Mouse (Mus musculus): ENCODE results near the gene Als2cr12.
"Not testable (repeated sequence)": the region's sequence is repeated elsewhere in the genome, so short reads cannot be mapped to it uniquely, and the experiment has no call there.

Als2cr12 gene

GRCm38 (mm10) chr1:58719356-58719945 is 23.7 kb upstream of the Als2cr12 start:
- CTCF ChIA-PET, result no interaction called here

DNA sequence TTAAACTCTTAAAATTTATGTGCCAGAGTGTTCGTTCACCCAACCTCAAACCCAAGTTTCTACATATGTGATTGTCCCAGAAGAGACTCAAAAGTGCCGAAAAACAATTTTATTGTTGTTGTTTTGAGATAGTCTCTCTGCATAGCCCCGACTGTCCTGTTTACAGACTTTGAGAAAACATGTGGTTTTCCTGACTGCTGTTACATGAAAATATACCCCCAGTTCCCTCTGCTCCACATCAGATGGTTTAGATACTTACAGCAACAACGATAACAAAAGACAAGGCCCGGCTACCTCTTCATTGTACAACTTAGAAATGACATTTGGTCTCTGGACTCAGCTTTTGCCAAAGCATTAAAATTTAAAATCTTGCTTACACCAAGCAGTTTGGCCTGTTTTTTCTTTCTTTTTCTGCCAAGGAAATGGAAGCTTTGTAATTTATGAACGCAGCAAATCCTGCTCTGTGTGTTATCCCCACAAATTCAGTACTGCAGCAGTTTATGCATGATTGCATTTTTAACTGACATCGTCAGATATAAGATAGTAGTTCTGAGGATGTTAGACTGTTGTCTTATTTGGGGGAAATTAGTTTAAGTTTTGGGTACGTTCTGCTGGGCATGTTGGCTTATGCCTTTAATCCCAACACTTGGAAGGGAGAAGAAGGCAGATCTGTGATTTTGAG is 21.9 kb upstream of the Als2cr12 start:
- CTCF ChIA-PET, result no interaction called here

GRCm38 (mm10) chr1:58716883-58717220 is 21.1 kb upstream of the Als2cr12 start:
- CTCF ChIA-PET, result interaction anchor here (0.7 kb wide), 2 partner anchors 307 to 1225 kb away, joined by 9 to 10 read pairs; no protein-coding TSS in a partner anchor

- CTCF ChIA-PET, result interaction anchor here (0.6 to 0.7 kb wide), 3 partner anchors 132 to 1224 kb away, joined by 3 to 10 read pairs (median 9); no protein-coding TSS in a partner anchor
Measured at GRCm38 (mm10) chr1:58716162-58716882, 20.5 kb upstream of the Als2cr12 start.

DNA sequence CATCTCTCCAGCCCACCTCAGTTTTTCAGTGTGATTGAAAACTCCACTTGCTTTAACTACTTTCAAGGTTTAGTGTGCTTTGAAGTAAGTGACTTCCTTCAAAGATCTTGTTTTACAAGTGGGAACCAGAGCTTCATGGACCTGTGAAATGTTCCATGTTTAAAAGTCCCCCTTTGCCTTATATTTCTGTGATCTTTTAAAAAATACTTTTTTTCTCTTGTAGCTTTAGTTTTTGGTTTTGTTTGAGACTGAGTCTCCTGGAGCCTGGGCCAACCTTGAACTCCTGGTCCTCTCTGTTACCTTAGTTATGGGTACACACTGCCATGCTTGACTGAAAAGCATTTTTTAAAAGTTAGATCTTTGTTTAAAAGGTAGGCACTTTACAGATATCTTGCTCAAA is 19.7 kb upstream of the Als2cr12 start:
- CTCF ChIA-PET, result interaction anchor here (0.6 kb wide), 3 partner anchors 75 to 132 kb away, joined by 3 to 8 read pairs (median 3); no protein-coding TSS in a partner anchor

- CTCF ChIA-PET, result no interaction called here
Measured at GRCm38 (mm10) chr1:58714361-58714760, 18.6 kb upstream of the Als2cr12 start.

GRCm38 (mm10) chr1:58713893-58714231 is 18.1 kb upstream of the Als2cr12 start:
- CTCF ChIA-PET, result interaction anchor here (0.8 kb wide), 1 partner anchor 8 kb away, joined by 3 read pairs; no protein-coding TSS in a partner anchor

- CTCF ChIA-PET, result interaction anchor here (0.6 to 0.8 kb wide), 2 partner anchors 9 to 140 kb away, joined by 3 to 8 read pairs; no protein-coding TSS in a partner anchor
Measured at GRCm38 (mm10) chr1:58713081-58713892, 17.5 kb upstream of the Als2cr12 start.

DNA sequence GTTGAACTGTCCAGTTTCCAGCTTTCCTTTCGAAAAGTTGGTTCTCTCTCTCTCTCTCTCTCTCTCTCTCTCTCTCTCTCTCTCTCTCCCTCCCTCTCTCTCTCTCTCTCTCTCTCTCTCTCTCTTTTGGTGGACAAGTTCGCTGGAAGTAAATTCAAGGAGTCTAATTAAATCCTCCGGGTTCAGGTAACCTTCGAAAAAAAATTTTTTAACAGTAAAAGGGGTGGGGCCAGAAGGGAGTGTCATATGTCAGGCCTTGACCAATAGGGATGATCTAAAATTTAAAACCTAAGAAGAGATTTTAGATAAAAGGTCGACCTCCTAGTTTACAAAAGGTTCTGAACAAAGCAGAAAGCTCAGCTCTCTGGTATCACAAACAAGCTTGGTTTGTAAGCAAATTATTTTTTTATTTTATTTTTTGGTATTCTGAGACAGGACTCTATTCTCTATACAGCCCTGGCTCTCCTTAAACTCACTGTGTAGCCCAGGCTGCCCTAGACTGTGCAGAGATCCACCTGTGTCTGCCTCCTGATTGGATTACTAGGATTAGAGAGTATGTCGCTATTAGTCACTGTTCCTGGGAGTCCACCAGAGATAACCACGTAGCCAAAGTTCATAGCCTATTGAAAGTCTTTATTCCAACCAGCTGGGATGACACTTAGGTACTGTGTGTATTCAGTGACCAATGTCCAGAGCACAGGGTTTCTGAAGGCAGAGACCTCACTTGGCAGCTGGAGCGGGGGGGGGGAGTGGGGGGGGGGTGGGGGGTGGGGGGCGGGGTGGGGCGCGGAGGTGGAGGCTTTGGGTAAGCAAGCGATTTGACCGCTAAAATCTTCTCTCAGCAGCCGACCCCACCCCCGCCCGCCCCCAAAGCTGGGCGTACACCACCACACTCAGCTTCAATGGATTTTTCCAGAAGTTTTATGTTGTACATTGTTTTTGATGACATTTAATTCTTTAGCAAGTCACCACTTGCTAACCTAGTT is 16.6 kb upstream of the Als2cr12 start:
- CTCF ChIA-PET, result interaction anchor here (0.6 to 0.8 kb wide), 5 partner anchors 85 to 286 kb away, joined by 4 to 8 read pairs (median 4); no protein-coding TSS in a partner anchor

- CTCF ChIA-PET, result interaction anchor here (0.6 to 0.8 kb wide), 5 partner anchors 84 to 316 kb away, joined by 4 to 5 read pairs (median 4); no protein-coding TSS in a partner anchor
Measured at GRCm38 (mm10) chr1:58711365-58712016, 15.7 kb upstream of the Als2cr12 start, which contains the start of gene Cflar. Cflar (plus strand) TSS chr1:58711508.

- CTCF ChIA-PET, result interaction anchor here (0.6 kb wide), 1 partner anchor 315 kb away, joined by 4 read pairs; no protein-coding TSS in a partner anchor
Measured at GRCm38 (mm10) chr1:58710711-58711364, 15.0 kb upstream of the Als2cr12 start.

DNA sequence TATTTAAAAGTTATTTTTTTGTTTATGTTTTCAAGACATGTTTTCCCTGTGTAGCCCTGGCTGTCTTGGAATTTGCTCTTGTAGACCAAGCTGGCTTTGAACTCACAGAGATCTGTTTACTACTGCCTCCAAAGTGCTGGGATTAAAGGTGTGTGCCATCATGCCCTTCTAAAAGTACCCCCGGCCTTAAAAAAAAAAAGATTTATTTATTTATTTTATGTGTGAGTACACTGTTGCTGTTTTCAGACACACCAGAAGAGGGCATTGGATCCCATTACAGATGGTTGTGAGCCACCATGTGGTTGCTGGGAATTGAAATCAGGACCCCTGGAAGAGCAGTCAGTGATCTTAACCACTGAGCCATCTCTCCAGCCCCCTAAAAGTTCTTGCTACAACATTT is 14.3 kb upstream of the Als2cr12 start:
- CTCF ChIA-PET, result not testable (repeated sequence)

DNA sequence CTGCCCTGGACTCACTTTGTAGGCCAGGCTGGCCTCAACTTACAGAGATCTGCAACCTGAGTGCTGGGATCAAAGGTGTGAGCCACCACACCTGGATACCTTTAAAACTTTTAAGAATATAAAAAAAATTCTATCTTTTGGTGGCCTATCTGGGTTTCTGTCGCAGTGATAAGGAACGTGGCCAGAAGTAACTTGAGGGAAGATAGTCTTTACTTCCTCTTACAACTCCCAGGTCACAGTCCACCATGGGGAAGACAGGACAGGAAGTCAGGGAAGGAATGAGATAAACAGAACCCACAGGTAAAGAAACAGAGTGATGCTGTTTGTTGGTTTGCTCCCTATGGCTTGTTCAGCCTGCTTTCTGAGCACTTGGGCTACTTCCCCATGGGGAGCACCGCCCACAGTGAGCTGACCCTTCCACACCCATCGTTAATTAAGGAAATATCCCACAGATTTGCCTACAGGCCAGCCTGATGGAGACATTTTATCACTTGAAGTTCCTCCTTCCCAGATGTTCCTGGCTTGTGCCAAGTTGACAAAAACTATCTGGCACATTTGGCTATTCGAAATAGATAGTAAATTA is 4.9 kb upstream of the Als2cr12 start:
- CTCF ChIA-PET, result not testable (repeated sequence)

GRCm38 (mm10) chr1:58699988-58700387 is 4.2 kb upstream of the Als2cr12 start:
- CTCF ChIA-PET, result no interaction called here

DNA sequence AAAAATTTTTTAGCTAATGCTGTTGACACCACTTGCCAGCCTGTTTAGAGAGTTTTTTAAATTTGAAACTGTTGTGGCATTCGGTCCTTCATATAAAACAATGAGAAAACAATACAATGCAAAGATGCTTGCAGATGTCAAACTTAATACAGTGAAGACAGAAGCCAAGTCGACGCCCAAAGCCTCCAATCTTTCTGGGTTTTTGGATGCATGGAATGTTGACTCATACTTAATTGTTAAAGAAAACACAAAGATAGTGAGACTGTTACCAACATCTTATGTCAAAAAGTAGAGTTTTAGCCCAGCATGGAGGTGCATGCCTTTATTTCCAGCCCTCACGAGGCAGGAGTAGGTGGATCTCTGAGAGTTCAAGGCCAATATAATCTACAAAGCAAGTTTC is 3.0 kb upstream of the Als2cr12 start:
- CTCF ChIA-PET, result no interaction called here

DNA sequence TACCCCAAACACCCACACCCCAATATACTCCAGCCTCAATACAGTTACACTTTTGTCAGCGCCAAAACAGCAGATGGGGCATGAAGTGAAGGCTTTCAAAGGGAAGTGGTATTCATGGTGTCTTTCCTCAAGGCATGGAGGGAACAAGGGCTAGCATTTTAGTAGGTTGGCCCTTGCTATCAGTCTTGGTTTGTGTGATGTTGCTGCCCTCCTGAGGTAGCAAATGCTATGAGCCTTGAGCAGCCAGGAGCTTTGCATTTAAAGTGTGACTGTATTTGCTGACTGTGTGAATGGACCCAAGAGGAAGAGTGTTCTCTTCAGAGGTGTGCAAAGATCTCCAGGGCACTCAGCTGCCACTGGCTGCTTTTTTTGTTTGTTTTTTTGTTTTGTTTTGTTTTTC is 1.8 kb upstream of the Als2cr12 start:
- CTCF ChIA-PET, result not testable (repeated sequence)

DNA sequence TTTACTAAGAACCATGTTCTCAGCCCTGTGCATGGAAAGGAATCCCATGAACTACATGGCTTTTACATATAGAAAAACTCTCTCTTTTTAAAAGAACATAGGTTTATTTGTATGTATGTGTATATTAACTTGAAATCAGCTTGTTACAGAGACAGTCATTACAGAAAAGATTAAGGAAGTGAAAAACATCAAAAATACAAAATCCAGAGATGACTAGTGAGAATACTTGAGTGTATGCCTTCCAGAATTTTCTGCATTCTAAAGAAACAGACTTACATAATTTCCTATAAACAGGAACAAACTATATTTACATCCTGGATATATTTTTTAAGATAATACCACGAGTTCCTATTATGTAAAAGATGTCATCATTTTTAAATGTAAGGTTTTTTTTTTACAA is 2.1 kb downstream of the Als2cr12 start:
- CTCF ChIA-PET, result no interaction called here

- CTCF ChIA-PET, result not testable (repeated sequence)
Measured at GRCm38 (mm10) chr1:58691718-58692117, 4.1 kb downstream of the Als2cr12 start.
